1 mouse cellular context compared by ENCODE assay signal in the genomic region with DNA sequence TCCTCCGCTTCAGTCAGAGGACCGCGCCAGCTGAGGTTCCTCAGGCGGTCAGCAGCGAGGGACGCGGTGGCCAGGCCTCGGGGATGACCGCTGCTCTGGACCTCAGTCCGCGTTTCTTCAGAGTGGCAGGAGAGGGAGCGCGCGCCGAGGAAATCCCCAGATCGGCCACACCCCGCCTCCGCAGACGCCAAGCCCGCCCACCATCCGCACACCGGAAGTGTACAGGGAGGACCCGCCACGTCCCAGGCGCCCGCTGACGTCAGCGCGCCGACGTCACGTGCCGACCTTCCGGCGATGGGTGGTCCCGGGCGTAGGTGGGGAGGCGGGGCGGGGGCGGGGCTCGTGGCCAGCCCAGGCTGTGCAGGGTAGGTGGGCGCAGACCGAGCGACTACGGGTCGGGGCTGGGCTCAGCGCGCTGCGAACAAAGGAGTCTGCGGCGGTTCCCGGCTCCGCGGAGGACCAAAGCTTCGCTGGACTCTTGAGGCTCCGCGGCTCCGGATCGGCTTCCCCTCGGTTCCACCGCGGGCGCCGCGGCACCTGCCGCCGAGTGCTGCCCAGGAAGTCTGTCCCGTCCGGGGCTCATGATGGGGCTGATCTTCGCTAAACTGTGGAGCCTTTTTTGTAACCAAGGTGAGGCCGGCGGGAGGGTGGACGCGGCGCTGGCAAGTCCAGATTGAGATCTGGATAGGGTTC.
A peak's percentile ranks its signal among the peaks of the same experiment; 100 is the strongest.
TF ChIP-seq lines count a peak whose summit lies in the region.

TSS of gene Nsun6 (minus strand) at position 125 of the 693 bp plus-strand sequence.

TF ChIP-seq in CH12.LX, 34 proteins besides CTCF, POLR2A, EP300 and RAD21 (continued from another document):
- TF ChIP-seq ETS1 (conservative IDR thresholded peaks at IDR 0.05; ENCODE audit: low read depth, low read length) (peak; percentile 77), E2F4 (IDR thresholded peaks at IDR 0.05; ENCODE audit: insufficient replicate concordance, low read depth, low read length) (no peak), BHLHE40 (IDR thresholded peaks at IDR 0.05; ENCODE audit: low read depth, low read length) (peak; percentile 98), ZC3H11A (IDR thresholded peaks at IDR 0.05; ENCODE audit: low read depth, low read length) (no peak), NRF1 (IDR thresholded peaks at IDR 0.05; ENCODE audit: low read depth, low read length) (peak; percentile 28; the same call in 1 of the 2 replicates), HCFC1 (IDR thresholded peaks at IDR 0.05; ENCODE audit: low read depth, low read length) (peak; percentile 71), MAZ (IDR thresholded peaks at IDR 0.05; ENCODE audit: low read depth, low read length) (peak; percentile 69; the same call in 1 of the 2 replicates), POLR2AphosphoS2 (IDR thresholded peaks at IDR 0.05; ENCODE audit: low read depth, low read length) (peak; percentile 81; the same call in 1 of the 2 replicates), MYC (IDR thresholded peaks at IDR 0.05; ENCODE audit: low read depth, low read length) (no peak), JUN (IDR thresholded peaks at IDR 0.05; ENCODE audit: insufficient read depth, low read depth, low read length) (no peak), TCF12 (IDR thresholded peaks at IDR 0.05; ENCODE audit: low read depth, low read length) (peak; percentile 58), MXI1 (IDR thresholded peaks at IDR 0.05; ENCODE audit: low read depth, low read length) (no peak; the same call in 1 of the 2 replicates), ELF1 (IDR thresholded peaks at IDR 0.05; ENCODE audit: low read depth, low read length) (peak; percentile 88), ZNF384 (IDR thresholded peaks at IDR 0.05; ENCODE audit: low read depth, low read length) (no peak), UBTF (IDR thresholded peaks at IDR 0.05; ENCODE audit: low read depth, low read length) (peak; percentile 83), RCOR1 (conservative IDR thresholded peaks at IDR 0.05; ENCODE audit: low read depth, low read length) (no peak)
TF ChIP-seq in CH12.LX: peak in this region for 18.
